Mouse (Mus musculus): ENCODE measurements at regions not wholly inside any gene's neighbourhood (a gene's known extent, or its start where the extent isn't known, plus 50 kb on each side); places are given as distances from the start of the nearest gene placed in this dataset.

DNA sequence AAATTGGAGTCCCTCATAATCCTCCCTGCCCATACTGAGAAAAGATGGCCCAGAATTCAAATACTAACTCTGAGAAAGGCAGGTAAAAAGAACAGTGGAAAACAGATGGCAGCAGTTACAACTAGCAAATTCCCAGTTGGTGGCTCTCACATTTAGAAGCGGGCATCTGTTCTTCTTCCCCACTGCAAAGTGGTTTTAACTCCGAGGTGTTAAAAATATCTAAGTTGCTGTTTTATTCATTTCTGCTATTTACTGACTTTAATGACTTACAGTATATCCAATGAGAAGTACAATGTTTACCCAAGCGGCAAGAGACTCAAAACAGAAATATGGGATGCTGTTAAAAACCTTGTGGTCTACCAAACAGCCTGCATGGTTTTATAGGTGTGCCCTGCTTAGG, 189.2 kb upstream of the Elavl2 start:
- TF ChIP-seq FLI1 (IDR thresholded peaks at IDR 0.05; ENCODE audit: low read length) (no peak), GATA1 (IDR thresholded peaks at IDR 0.05; ENCODE audit: borderline replicate concordance, low read length) (no peak)
